Mouse (Mus musculus) forebrain, embryonic 14.5 days (tissue): ENCODE results near the gene Gm21961. TPM values are rescaled to one million over a fixed set of nuclear protein-coding genes. Genes with fewer than 3 reads are reported as not detected.

Source experiments
- polyA plus RNA-seq: library from polyadenylated mRNA; unstranded; fragments of >200 nt; fragmentation: Nextera tagmentation; extraction: Ambion mirVana; gene quantifications from 2 replicates; pipeline ENCODE4 v1.2.1, GENCODE M21; 2014

Gene Gm21961
- polyA plus RNA-seq, 1 experiment from 2014 or later = not detected

Other genes starting within 250 kb of the Gm21961 start
- gene Gm21798, start 197.2 kb downstream of the Gm21961 start, polyA plus RNA-seq = not detected in 2 replicates